Mouse (Mus musculus): ENCODE data around the gene Pitpnm1. TPM values are rescaled to one million over a fixed set of nuclear protein-coding genes. Genes with fewer than 3 reads are reported as not detected.

Gene Pitpnm1
- 100 to 1,000 TPM; 161 to 176 TPM for total RNA-seq (2023)

DNA sequence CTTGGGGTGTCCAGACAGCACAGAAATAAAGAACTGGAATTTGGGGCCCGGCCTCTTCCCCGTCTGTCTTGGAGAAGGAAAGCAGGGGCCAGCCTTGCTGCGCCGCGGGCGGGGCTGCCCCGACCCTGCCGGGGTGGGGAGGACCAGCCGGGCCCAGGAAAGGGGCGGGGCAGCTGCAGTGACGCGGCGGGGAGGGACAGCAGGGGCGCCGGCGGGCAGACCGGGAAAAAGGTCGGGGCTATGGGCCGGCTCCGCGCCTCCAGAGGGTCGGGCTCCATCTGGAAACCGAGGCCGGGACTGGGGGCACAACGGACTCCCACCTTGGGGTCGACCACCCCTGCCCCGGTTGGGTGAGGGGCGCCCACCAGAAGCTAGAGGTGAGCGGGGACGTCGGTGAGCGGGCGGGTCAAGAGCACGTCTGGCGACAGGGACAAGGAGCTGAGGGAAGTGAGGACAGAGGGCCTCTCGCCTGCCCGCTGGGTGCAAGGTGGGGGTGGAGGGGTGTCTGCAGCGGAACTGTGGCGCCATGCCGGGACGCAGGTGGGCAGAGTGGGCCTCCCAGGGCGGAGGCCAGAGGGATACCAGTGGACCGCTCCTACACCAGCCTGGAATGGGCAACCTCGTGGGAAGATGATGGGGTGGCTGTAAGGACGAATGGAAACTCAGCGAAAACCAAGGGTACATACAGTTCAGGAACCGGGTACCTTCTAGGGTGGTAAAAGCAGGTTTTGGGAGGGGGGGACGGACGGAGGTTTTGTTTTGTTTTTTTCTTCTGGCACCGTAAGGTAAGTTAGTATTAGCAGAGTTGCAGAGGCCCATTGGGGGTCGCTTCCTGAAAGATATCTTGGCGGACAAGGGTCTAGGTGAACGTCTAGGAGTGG lies at the start of gene Pitpnm1:
Gene Pitpnm1, plus strand, starts transcription at position 162 of the 881 bp plus-strand sequence.

DNA sequence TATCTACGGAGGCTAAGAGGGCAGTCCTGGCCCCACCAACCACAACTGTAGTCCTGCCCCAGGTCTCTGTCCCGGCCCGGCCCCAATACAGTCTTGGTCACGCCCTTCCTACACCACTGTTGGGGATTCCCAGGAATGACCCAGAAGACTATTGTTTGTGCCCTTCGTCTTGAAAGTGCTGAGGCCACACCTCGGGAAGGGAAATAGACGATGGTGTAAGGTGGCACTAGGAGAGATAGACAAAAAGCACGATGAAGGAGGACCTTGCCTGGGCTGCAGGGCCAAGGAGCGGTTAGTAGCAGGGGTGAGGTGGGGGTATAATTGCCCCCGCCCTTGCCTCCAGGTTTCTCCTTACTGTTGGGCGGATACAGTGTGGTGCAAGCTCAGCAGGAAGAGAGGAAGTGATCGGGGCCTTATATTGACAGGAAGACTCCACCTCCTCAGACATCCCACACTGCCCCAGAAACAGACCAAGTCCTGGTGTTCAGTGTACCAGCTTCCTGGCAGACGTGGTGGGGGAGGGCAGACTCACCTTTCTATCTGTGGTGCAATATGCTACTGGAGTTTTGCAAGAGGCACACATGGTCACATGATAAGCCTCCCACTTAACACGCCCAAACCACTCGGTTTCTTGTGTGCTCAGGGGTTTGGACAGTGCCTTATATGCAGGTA lies 40.6 kb upstream of the Pitpnm1 start, which contains the start of gene Gstp3:
Gene Gstp3, minus strand, starts transcription at position 501 of the 672 bp plus-strand sequence.

DNA sequence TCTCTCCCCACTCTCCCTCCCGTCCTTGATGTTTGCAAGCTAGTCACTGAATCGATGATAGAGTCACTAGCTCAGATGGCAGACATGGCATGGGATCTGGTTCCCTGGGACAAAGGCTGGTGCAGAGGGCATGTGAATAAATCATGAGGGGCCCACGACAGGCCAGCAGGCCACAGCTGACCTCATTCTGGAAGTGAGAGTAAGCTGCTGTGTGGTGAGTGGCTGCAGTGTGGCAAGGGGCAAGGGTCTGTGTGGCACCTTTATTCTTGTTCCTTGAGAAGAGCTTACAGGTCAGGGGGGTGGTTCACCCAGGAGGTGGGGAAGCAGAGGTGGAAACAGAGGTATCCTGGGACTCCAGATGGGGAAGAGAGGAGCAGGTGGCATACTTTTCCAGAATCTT lies 18.4 kb upstream of the Pitpnm1 start, which contains the start of gene Cabp2:
Gene Cabp2, plus strand, starts transcription at position 185 of the 400 bp plus-strand sequence.

DNA sequence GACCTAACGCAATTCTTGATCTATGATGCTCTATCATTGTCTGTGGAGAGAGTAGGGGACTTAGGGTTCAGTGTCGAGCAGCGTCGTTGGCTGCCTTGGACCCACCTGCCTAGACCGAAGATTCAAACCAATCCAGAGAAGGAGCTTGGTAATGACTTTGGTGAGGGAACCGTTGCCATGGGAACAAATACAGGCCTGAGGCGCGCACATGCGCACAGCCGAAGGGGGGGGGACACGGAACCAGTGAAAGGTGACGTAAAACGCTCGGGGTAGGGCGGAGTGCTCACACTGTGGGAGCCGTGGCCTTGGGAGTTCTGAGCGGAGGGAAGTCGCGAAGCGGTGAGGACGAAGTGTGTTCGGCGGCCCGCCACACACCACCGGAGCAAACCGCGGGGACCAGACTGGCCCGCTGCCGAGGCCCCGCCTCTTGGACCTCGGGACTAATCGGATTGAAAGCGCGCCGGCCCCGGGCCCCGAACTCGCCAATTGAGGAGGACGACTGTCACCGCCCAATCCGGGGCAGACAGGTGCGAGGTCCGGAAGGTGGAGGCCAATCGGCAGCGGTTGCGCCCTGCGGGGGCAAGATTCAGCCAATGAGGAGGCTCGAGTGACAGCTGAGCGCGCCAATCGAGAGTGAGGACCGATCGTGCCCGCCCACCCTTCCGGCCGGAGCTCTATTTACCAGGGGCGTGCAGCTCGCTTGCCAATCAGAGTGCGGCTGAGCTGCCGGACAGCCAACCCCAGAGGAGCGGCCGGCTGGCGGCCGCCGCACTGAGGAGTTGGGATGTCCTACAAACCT lies 3.0 kb upstream of the Pitpnm1 start, which contains the start of gene Cdk2ap2:
Gene Cdk2ap2, plus strand, starts transcription at position 541 of the 799 bp plus-strand sequence.

DNA sequence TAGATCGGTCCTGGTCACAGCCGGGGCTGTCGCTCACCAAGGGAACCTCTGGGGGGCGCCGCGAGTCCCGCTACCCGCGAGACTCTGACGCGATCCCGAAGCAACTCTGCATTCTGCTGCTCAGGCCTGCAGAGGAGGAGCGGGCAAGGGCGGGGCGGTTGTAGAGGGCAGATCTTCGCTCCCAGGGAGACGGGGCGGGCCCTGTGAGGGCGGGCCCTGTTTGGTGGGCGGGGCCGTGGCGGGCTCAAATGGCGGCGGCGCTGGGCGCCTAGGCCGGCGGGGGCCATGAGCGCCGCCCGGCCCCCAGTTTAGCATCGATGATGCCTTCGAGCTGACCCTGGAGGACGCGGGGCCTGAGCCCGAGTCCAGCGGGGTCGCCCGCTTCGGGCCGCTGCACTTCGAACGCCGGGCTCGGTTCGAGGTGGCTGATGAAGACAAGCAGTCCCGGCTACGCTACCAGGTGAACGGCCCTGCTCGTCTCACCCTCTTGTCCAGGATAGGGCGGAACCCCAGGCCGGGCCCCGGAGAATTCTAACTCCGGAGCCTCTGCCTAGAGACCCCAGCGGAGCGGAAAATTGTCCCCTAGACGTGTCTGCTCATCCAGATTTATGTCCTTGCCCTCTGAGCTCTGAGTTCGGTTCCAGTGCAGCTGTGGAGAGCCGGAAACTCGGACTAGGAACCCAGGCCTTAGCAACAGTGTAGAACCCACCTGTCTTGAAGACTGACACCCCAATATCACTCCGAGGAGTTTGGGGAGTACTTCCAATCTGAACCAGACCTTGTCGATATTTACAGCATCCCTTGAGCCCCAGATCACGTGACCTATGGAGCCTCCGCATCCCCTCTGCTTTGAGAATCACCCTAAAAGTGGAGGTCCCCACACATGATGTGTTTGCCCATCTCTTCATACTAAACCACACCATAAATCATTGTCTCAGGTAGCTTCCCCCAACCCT lies 26.2 kb downstream of the Pitpnm1 start, which contains the start of gene Aip:
Gene Aip, minus strand, starts transcription at position 118 of the 956 bp plus-strand sequence.

DNA sequence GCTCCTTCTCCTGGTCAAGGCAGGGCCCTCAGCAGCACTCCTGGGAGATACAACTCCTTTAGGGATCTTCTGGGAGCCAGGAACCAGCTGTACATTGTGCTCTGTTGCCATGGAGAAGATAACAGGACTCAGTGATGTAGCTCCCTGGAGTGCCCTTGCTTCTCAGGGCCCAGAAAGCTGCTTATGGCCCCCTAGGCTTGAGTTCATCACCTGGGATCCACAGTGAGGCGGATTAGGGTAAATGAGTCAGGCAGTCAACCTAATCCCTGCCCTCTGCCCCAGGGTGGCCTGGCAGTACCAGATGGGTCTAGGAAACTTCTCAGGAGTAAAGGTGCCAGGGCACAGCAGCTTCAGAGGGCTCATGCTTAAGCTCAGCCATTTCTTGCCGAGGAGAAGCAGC lies 39.6 kb downstream of the Pitpnm1 start, which contains the start of gene Gpr152:
Gene Gpr152, plus strand, starts transcription at position 342 of the 400 bp plus-strand sequence.

DNA sequence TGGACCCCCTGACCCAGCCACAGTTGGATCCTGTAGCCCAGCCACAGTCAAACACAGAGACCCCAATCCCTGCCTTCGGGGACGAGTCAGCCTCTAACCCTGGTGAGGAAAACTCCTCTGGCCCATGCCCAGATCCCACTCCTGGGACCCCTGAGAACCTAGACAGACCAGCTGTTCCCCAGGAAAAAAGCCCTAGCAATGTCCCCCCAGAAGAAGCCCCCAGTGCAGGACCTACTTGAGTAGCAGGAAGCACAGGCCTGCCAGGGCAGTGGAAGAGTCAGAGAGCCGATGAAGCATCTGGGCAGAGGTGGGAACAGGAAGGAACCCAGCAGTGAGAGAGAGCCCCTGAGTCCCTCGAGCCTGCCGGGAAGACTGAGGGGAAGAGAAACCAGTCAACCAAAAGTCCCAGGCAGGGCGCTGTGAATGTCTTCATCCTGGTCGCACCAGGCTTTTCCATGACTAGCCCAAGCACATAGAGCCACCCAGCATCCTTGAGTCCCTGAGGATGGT lies 44.0 kb downstream of the Pitpnm1 start, which contains the start of gene Cabp4:
Gene Cabp4, minus strand, starts transcription at position 275 of the 510 bp plus-strand sequence.

DNA sequence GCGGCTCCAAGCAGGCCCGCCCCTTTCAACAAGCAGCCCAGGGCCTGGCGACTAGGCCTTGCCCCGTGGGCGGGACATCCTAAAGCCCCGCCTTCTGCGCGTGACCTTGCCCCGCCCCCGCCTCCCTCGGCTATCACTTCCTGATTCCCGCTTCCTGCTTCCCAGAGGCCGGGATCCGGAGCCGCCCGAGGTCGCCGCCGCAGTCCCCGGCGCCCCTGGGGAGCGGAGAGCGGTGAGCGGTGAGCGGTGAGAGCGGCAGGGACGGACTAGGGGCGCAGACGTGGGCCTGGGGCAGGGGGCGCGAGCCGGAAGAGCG lies 48.7 kb downstream of the Pitpnm1 start, which contains the start of gene Coro1b:
Gene Coro1b, plus strand, starts transcription at position 129 of the 316 bp plus-strand sequence.

DNA sequence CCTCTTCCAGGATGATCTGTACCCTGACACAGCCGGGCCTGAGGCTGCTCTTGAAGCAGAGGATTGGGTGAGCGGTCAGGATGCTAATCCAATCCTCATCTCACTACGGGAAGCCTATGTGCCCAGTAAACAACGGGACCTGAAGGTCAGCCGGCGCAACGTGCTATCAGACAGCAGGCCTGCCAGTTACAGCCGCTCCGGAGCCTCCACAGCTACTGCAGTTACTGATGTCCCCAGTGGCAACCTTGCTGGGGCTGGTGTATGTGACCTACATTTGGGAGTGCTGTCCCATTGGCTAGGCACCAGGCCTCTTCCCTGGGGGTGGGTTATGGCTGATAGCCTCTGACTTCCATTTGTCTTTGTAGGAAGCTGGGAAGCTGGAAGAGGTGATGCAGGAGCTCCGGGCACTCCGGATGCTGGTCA lies 53.4 kb downstream of the Pitpnm1 start, which contains the start of gene Ptprcap:
Gene Ptprcap, plus strand, starts transcription at position 373 of the 423 bp plus-strand sequence.

DNA sequence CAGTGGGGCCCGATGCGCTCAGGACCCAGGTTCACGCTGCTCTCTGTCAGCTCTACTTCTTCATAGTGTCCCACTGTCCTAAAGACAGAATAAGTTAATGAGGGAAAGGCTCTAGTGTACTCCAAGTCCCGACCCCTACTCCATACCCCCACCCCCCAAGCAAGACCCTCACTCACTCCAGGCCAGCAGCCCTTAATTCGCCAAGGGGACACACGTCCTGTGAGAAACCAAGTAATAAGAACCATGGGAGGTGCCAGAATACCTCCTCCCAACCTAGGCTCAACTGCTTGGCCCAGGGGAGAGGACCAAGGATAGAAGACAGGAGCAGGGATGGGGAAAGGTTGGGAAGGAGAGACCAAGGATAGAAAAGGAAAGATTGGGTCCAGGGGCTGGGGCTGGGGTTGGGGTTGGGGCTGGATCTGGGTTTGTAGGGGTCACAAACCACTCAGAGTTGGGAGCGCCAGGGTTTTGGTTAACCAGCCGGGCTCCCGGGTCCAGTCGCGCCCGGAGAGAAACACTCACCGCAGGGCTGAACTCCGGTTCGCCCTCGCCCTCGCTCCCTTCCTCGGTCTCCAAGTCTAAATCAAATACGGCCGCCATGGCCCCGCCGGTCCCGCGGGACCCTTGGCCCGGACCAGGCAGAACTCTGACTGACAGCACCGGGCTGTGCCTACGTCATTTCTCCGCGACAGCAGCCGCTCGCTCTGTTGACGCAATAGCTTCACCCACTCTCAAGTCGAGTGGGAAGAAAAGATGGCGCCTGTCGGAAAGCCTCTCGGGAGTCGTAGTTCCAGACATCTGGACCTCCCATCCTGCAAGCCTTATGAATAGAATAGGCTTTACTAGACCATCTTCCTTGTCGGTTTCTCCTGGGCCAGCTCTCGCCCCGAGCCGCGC lies 63.1 kb downstream of the Pitpnm1 start, which contains the start of gene Rps6kb2:
Gene Rps6kb2, minus strand, starts transcription at position 709 of the 897 bp plus-strand sequence.

Other genes starting within 250 kb of the Pitpnm1 start
- 10 to 100 TPM; 42.2 TPM for gene Chka, start 248.2 kb upstream of the Pitpnm1 start, total RNA-seq (2023)
- 100 to 1,000 TPM; 223 to 229 TPM for gene Tcirg1, start 192.9 kb upstream of the Pitpnm1 start, total RNA-seq (2023)
- gene Ndufs8, start 187.2 kb upstream of the Pitpnm1 start, total RNA-seq (2023): 10 to 100 TPM; 60.8 to 68.6 TPM
- gene Aldh3b1, start 170.2 kb upstream of the Pitpnm1 start, total RNA-seq (2023): 100 to 1,000 TPM; 142 to 144 TPM
- 100 to 1,000 TPM; 277 to 278 TPM for gene Unc93b1, start 164.8 kb upstream of the Pitpnm1 start, total RNA-seq (2023)
- gene Aldh3b3, start 141.4 kb upstream of the Pitpnm1 start, total RNA-seq (2023): 10 to 100 TPM; 12.3 to 12.6 TPM
- gene Aldh3b2, start 127.7 kb upstream of the Pitpnm1 start, total RNA-seq (2023): 10 to 100 TPM; 12.7 to 16.4 TPM
- under 1 TPM in 1 of 2 experiments, not detected in 1; 0.42 TPM for gene Acy3, start 113.4 kb upstream of the Pitpnm1 start, total RNA-seq (2023)
- gene Tbx10, start 107.2 kb upstream of the Pitpnm1 start, total RNA-seq (2023): not detected
- 1 to 10 TPM; 5.2 to 5.9 TPM for gene Nudt8, start 99.4 kb upstream of the Pitpnm1 start, total RNA-seq (2023)
- gene Gm49405, start 99.4 kb upstream of the Pitpnm1 start, total RNA-seq (2023): 1 to 10 TPM in 1 of 2 experiments, under 1 TPM in 1; 0.70 to 1.0 TPM
- 1 to 10 TPM in 1 of 2 experiments, under 1 TPM in 1; 0.55 to 2.2 TPM for gene Doc2g, start 96.7 kb upstream of the Pitpnm1 start, total RNA-seq (2023)
- 10 to 100 TPM; 69.0 to 69.5 TPM for gene Ndufv1, start 87.2 kb upstream of the Pitpnm1 start, total RNA-seq (2023)
- gene Gstp1, start 62.0 kb upstream of the Pitpnm1 start, total RNA-seq (2023): 10 to 100 TPM; 71.2 to 96.6 TPM
- 1 to 10 TPM; 5.9 to 8.4 TPM for gene Gstp2, start 54.0 kb upstream of the Pitpnm1 start, total RNA-seq (2023)
- gene Gstp3, start 40.4 kb upstream of the Pitpnm1 start, total RNA-seq (2023): 1 to 10 TPM; 5.3 to 8.8 TPM
- gene Cabp2, start 18.4 kb upstream of the Pitpnm1 start, total RNA-seq (2023): not detected
- 100 to 1,000 TPM; 208 to 221 TPM for gene Cdk2ap2, start 2.8 kb upstream of the Pitpnm1 start, total RNA-seq (2023)
- 100 to 1,000 TPM in 1 of 2 experiments, 10 to 100 TPM in 1; 96.8 to 101 TPM for gene Aip, start 25.9 kb downstream of the Pitpnm1 start, total RNA-seq (2023)
- gene Gpr152, start 39.8 kb downstream of the Pitpnm1 start, total RNA-seq (2023): not detected
- gene Cabp4, start 44.0 kb downstream of the Pitpnm1 start, total RNA-seq (2023): under 1 TPM in 1 of 2 experiments, not detected in 1; 0.22 TPM
- 100 to 1,000 TPM; 186 to 201 TPM for gene Coro1b, start 48.6 kb downstream of the Pitpnm1 start, total RNA-seq (2023)
- gene Ptprcap, start 53.6 kb downstream of the Pitpnm1 start, total RNA-seq (2023): 10 to 100 TPM in 1 of 2 experiments, 1 to 10 TPM in 1; 8.0 to 11.7 TPM
- 10 to 100 TPM; 43.1 to 43.8 TPM for gene Rps6kb2, start 63.4 kb downstream of the Pitpnm1 start, total RNA-seq (2023)
- 10 to 100 TPM; 24.4 to 28.9 TPM for gene Carns1, start 75.5 kb downstream of the Pitpnm1 start, total RNA-seq (2023)
- 100 to 1,000 TPM; 110 to 127 TPM for gene Tbc1d10c, start 91.3 kb downstream of the Pitpnm1 start, total RNA-seq (2023)
- 100 to 1,000 TPM; 420 to 454 TPM for gene Ppp1ca, start 92.1 kb downstream of the Pitpnm1 start, total RNA-seq (2023)
- gene Rad9a, start 101.7 kb downstream of the Pitpnm1 start, total RNA-seq (2023): 10 to 100 TPM; 30.2 to 36.5 TPM
- 1 to 10 TPM; 2.4 to 2.8 TPM for gene Clcf1, start 114.2 kb downstream of the Pitpnm1 start, total RNA-seq (2023)
- not detected for gene AC109138.7, start 114.4 kb downstream of the Pitpnm1 start, total RNA-seq (2023)
- 10 to 100 TPM; 55.9 to 59.1 TPM for gene Pold4, start 131.9 kb downstream of the Pitpnm1 start, total RNA-seq (2023)
- gene Ssh3, start 169.2 kb downstream of the Pitpnm1 start, total RNA-seq (2023): 10 to 100 TPM; 29.4 to 30.5 TPM
- gene Ankrd13d, start 183.1 kb downstream of the Pitpnm1 start, total RNA-seq (2023): 10 to 100 TPM; 30.7 to 42.6 TPM
- 100 to 1,000 TPM; 416 to 479 TPM for gene Grk2, start 206.2 kb downstream of the Pitpnm1 start, total RNA-seq (2023)

All from neutrophil, adult 83 days (primary cell).